In genomic region chr10:21628555-21628954, GRCm38 (mm10) we compare ENCODE assay signal across 9 mouse cellular contexts. TPM values are rescaled to one million over a fixed set of nuclear protein-coding genes. Genes with fewer than 3 reads are reported as not detected.
DNase-seq lines count a peak whose midpoint lies in the region; ATAC-seq and TF ChIP-seq lines count a peak whose summit lies in the region.
"Had no signal": no experiment of that assay in that cellular context is flagged by ENCODE, and none has a peak within 500 bp of the region (broad histone marks: within the 10 kb centered on the region; RNA-seq: fewer than 3 reads in every experiment).

No protein-coding gene starts in this region.

- no peaks in the 10 kb centered on the region for H3K79me2 ChIP-seq in heart, adult 2 months (replicated peaks; ENCODE audit: control insufficient read depth, insufficient read depth, low read length)

- ATAC-seq in heart, embryonic 11.5 days (replicated peaks; ENCODE audit: insufficient number of reproducible peaks, low FRiP score, low TSS enrichment): no peak

- H3K9me3 ChIP-seq in heart, embryonic 11.5 days (replicated peaks; ENCODE audit: control insufficient read depth, low read length): no peaks in the 10 kb centered on the region

- H3K36me3 ChIP-seq in heart, adult 2 months (ENCODE audit: control insufficient read depth, insufficient read depth, low read length): peaks cover 5% of the 10 kb centered on the region
- H3K36me3 ChIP-seq in heart, embryonic 11.5 days (ENCODE audit: control insufficient read depth, insufficient read depth, low read length): no peaks in the 10 kb centered on the region

- 42% methylated on average over 5 of the region's 5 CpGs for WGBS in heart, adult 2 months
- 67% methylated on average over 5 of the region's 5 CpGs for WGBS in heart, embryonic 11.5 days (ENCODE audit: insufficient replicate concordance)

- DNase-seq in heart, adult 2 months: peak; percentile 83 to 88
- peak; percentile 76 for DNase-seq in NIH3T3 (ENCODE audit: low read depth)
- peak; percentile 87 for DNase-seq in gastrocnemius, postnatal 14 days
- peak; percentile 34 for DNase-seq in left cerebral cortex, postnatal 4 days
- DNase-seq in thymus, adult 18-20 months: no peak
- no peak for DNase-seq in spleen, postnatal 36 days (ENCODE audit: low spot score in 2 of 2)
- DNase-seq in yolk sac, embryonic 10.5 days (ENCODE audit: low spot score): no peak

- peak; percentile 36 for TF ChIP-seq CTCF in heart, adult 2 months (IDR thresholded peaks at IDR 0.05)

- intact Hi-C loops in heart, adult 2 months (cut with DNase I): loop anchor here (2.0 kb wide), 2 partner anchors 40 to 364 kb away; no protein-coding TSS in a partner anchor
- intact Hi-C loops in gastrocnemius, postnatal 14 days (cut with DNase I; ENCODE audit: low total_unique reads): no loop called here
- intact Hi-C loops in left cerebral cortex, postnatal 4 days (cut with DNase I): no loop called here

- peaks cover 5% of the 10 kb centered on the region for H3K4me1 ChIP-seq in heart, adult 2 months (ENCODE audit: control insufficient read depth, insufficient read depth, low read length)
- no peaks in the 10 kb centered on the region for H3K4me1 ChIP-seq in heart, embryonic 11.5 days (ENCODE audit: control insufficient read depth, insufficient read depth, low read length)

- H3K27me3 ChIP-seq in heart, adult 2 months (ENCODE audit: control insufficient read depth, insufficient read depth, low read length): no peaks in the 10 kb centered on the region
- H3K27me3 ChIP-seq in heart, embryonic 11.5 days (ENCODE audit: control insufficient read depth, insufficient read depth, low read length): no peaks in the 10 kb centered on the region

- peak; percentile 86; the same call in 1 of the 2 replicates for TF ChIP-seq EP300 in heart, adult 2 months (IDR thresholded peaks at IDR 0.05; ENCODE audit: insufficient read depth, low read depth, low read length)

- no peak overlapping the region; the same call in 1 of the 2 replicates for H3K4me3 ChIP-seq in heart, adult 2 months
- H3K4me3 ChIP-seq in heart, embryonic 11.5 days (ENCODE audit: low read depth, low read length): no peak overlapping the region

- TF ChIP-seq POLR2A in heart, adult 2 months (IDR thresholded peaks at IDR 0.05; ENCODE audit: insufficient read depth, low read depth, low read length): no peak

- H3K4me2 ChIP-seq in heart, embryonic 11.5 days: no peak overlapping the region

- H3K9ac ChIP-seq in heart, adult 2 months (ENCODE audit: low read depth, low read length): no peak overlapping the region
- no peak overlapping the region for H3K9ac ChIP-seq in heart, embryonic 11.5 days (ENCODE audit: low read depth, low read length)

- peak overlapping the region; percentile 54 for H3K27ac ChIP-seq in heart, adult 2 months
- no peak overlapping the region for H3K27ac ChIP-seq in heart, embryonic 11.5 days (ENCODE audit: low read depth, low read length)
- H3K27ac ChIP-seq: macrophage had no signal

RNA-seq across cellular contexts. Expression of gene 1700020N01Rik, which starts 35.6 kb away (rescaled TPM):
- total RNA-seq in heart, adult 2 months (2021): not detected
- polyA plus RNA-seq in heart, adult 2 months (2012; rRNA removed): not detected in 2 replicates
- 0.28 and 0.30 TPM in 2 replicates for polyA plus RNA-seq in heart, embryonic 11.5 days (2014; fragmentation: Nextera tagmentation; extraction: Ambion mirVana)
- total RNA-seq in gastrocnemius, postnatal 14 days (2021): not detected
- total RNA-seq in left cerebral cortex, postnatal 4 days (2021): not detected
- polyA plus RNA-seq: macrophage had no signal

Comparison
In these comparisons a context has a peak if more than half of its experiments do, and no peak if none do; other contexts are left out.
1. DNase-seq: peak in heart, adult 2 months (2 of 2), NIH3T3 (single experiment), gastrocnemius, postnatal 14 days (single experiment) and left cerebral cortex, postnatal 4 days (single experiment); none in thymus, adult 18-20 months (0 of 2), spleen, postnatal 36 days (0 of 2) and yolk sac, embryonic 10.5 days (single experiment).